Mouse (Mus musculus) T-helper 1 cell (primary cell): ENCODE data around the gene Ptprg.

Experiments
- in situ Hi-C: fragments of 300-600 bp; cut with MboI, MseI; formaldehyde crosslinking; loops from one replicate; pipeline ENCODE4 v1.15.1; 2025; ENCODE audit warnings: high pct_unique_total_duplicates

The Ptprg gene

GRCm38 (mm10) chr14:11565283-11565682 lies 12.0 kb downstream of the Ptprg start:
- in situ Hi-C loops = no loop called here

GRCm38 (mm10) chr14:11569734-11570133 lies 16.4 kb downstream of the Ptprg start:
- in situ Hi-C loops = no loop called here

DNA sequence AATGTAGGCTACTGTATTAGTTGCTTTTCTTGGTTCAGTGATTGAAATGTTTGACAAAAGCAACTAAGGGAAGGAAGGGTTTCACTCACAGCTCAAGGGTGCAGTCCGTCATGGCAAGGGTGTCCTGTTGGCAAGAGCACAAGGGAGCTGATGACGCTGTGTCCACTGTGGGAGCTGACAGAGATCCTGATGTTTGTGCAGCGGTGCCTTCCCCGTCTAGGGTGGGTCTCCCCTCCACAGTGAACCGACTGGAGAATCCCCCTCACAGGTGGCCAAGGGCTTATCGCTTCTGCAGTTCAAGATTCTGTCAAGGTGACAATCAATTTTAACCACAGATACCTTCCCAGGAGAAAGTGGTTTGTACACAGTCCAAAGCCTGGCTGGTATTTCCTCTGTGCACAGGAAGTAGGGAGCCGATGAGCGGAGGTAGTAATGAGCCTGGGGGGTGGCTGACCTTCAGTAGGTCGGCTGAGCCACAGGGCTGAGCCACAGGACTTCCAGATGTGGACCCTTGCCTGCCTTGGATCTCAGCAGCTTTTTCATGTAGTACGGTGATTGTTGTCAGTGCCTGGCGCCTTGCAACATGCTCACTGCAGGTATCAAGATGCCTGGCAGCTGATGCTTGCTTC lies 18.5 kb downstream of the Ptprg start:
- in situ Hi-C loops = no loop called here

- in situ Hi-C loops = no loop called here
Measured at GRCm38 (mm10) chr14:11572395-11572784, 19.1 kb downstream of the Ptprg start.

GRCm38 (mm10) chr14:11573710-11574109 lies 20.4 kb downstream of the Ptprg start:
- in situ Hi-C loops = no loop called here

- in situ Hi-C loops = no loop called here
Measured at GRCm38 (mm10) chr14:11577276-11577909, 24.1 kb downstream of the Ptprg start.

DNA sequence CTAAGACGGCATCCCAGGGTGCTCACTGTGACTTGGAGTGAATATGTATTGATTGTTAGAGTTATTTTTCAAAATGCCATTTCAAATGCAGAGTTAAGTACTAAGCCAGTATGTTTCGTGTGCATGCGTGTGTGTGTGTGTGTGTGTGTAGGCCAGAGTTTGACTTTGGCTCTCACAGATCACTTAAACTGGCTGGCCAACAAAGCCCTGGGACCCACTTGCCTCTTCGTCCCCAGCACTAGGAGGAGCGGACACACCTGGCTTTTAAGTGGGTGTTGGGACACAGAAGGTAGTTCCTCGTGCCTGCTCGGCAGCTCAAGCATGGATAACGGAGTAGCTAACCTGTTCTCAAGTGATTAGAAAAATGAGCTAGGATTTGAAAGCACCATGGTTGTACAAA lies 24.6 kb downstream of the Ptprg start:
- in situ Hi-C loops = no loop called here

DNA sequence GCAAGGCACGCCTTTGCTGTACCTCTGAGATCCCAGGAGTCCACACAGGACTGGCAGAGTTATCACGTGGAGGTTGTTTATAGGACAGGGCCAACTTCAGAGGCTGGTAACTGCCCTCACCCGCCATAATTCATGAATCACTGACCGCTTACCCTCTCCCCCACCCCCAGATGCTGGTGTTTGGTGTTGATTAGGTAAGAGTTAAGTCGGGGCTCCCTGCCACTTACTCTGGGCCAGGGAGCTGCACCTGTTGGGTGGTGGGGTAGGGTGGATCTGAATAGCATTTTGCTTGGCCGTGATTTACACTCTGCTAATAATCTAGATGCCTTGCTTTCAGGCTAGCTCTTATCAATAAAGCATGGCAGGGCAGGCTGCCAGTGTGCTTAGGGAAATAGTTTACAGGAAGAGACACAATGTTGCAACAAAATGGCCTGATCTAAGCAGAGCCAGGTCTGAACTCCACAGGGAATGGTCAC lies 25.2 kb downstream of the Ptprg start:
- in situ Hi-C loops = no loop called here

GRCm38 (mm10) chr14:11579950-11580349 lies 26.6 kb downstream of the Ptprg start:
- in situ Hi-C loops = no loop called here

DNA sequence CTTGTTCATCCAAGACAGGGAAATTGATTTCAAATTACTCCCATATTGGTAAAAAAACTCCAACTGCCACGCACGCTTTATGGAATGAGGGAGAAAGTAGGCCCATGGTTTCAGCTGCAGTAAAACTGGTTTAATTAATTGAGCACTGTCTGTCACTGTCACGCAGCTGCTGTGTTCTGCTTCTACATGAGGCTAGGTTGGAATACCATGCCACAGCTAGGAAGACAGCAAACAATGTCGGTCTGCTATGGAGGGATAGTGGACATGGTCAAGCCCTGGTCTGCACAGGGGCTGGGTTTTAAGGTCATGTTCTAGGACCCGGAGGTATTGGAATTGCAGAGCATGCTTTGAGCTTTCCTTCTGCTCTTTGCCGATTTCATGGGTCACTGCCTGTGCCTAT lies 30.9 kb downstream of the Ptprg start:
- in situ Hi-C loops = no loop called here

GRCm38 (mm10) chr14:11584929-11585633 lies 31.7 kb downstream of the Ptprg start:
- in situ Hi-C loops = no loop called here

- in situ Hi-C loops = no loop called here
Measured at GRCm38 (mm10) chr14:11590387-11590786, 37.1 kb downstream of the Ptprg start.

- in situ Hi-C loops = no loop called here
Measured at GRCm38 (mm10) chr14:11592650-11593049, 39.3 kb downstream of the Ptprg start.

DNA sequence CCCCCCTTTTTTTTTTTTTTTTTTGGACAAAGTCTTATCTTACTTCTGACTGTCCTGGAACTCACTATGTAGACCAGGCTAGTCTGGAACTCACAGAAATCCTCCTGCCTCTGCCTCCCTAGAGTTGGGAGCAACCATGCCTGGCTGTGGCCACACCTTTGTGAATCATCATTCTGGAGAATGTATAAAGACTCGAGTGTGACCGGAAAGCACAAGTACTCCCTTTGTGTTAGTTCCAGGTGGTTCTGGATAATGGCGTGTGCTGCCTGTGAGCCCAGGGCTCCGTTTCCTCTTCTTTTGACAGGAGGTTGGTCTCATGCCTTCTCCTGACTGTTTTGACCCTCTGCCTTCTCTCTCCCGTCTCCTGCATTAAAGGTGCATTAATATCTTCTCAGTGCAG lies 41.0 kb downstream of the Ptprg start:
- in situ Hi-C loops = no loop called here

DNA sequence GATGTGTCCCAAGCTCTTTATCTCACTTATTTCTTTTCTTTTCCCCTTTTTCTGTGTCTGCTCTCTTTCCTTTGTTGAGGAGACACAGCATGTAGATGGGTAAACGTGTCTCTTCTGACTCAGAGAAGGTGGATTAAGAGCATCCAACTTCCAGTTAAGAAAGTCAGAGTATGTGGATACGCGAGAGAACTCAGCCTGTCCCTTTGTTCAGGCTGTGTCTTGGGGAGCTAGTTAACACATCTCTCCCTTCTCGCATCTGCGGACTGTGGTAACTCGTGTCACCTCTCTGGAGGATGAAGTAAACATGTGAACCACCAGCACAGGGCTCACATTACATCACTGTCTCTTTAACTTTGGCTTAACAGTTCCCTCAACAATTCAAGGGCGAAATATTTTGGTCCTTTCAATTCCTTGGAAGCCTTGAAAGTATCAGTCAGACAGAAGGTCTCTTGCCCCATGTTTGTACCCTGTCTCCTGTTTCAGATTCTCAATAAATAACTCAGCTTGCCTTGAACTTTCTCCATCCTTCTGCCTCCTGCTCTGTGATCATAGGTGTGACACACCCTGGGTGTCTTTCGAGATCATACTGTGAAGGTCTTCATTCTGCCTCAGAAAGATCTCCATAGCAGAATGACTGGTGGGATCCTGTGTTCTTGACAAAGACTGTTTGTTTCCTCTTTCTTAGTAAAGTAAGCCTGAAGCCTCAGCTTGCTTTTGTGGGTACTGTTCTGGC lies 51.0 kb downstream of the Ptprg start:
- in situ Hi-C loops = loop anchor here (10.0 kb wide), 1 partner anchor 591 kb away; no protein-coding TSS in a partner anchor

- in situ Hi-C loops = loop anchor here (10.0 kb wide), 1 partner anchor 586 kb away; no protein-coding TSS in a partner anchor
Measured at GRCm38 (mm10) chr14:11608366-11608765, 55.0 kb downstream of the Ptprg start.

GRCm38 (mm10) chr14:11609857-11610582 lies 56.7 kb downstream of the Ptprg start:
- in situ Hi-C loops = loop anchor here (10.0 kb wide), 1 partner anchor 585 kb away; no protein-coding TSS in a partner anchor

DNA sequence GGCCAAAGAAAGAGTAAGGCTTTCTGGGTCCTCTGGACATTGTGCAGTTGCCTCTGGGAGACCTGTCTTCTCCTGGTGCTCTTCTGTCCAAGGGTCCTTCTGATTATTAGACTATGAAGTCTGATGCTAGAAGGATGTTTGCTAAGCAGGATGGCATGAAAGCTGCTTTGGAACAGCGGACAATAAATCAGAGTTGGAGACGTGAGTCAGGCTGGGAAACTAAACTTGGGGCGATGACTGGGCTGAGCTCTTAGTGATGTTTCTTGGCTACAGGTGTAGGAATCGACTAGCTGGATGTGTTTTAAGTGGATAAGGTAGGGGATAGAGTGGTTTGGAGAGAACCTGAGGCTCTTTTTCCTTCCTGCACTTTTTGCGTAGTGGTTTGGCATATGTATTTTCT lies 59.1 kb downstream of the Ptprg start:
- in situ Hi-C loops = no loop called here

GRCm38 (mm10) chr14:11613146-11613545 lies 59.8 kb downstream of the Ptprg start:
- in situ Hi-C loops = no loop called here

GRCm38 (mm10) chr14:11615697-11616096 lies 62.4 kb downstream of the Ptprg start:
- in situ Hi-C loops = no loop called here

DNA sequence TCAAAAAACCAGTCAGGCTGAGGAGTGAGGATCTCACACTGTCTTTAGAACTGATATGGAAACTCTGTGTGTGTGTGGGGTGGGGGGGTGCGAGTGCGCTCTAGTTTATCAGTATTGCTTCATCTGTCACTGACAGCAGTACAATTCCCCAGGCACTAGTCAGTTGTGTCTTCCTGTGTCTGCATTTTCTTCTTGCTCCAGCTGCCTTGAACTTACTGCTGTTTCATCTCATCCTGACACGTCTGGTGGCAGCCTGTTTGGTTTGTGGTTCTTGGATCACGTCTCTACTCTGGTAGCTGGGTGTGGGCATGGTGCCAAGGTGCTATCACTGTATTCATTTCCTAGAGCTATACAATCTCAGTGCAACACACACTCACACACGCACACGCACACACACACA lies 64.0 kb downstream of the Ptprg start:
- in situ Hi-C loops = no loop called here
